Mouse (Mus musculus) A20 (cell line): ENCODE data around the gene Patl1.
"Not testable (repeated sequence)": the region's sequence is repeated elsewhere in the genome, so short reads cannot be mapped to it uniquely, and the experiment has no call there.

Experiments
- DNase-seq: peaks from one replicate; pipeline ENCODE4 v3.0.0-alpha.2; 2011; ENCODE audit warnings: low read depth, low spot score

The Patl1 gene

DNA sequence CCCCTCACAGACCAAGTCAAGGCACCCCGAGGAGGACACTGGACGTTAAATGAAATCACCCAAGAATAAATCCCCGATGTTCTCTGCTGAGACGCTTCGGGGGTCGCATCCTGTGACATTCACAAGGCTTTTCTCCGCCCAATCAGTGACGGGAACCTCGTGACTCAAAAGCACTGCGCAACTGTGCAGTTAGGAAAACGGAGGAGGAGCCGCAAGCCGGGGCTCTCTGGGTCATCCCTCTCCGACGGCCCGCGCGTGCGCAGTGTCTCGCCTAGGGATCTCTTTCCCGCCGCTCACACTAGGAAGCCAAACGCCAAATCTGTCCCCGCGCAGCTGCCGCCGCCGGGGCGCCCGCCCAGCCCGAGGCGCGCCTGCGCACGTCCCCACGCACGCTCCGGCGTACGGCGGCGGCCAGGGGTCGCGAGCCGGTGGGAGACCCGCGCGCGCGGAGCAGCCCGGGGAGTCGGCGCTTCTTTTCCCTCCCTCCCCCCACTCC lies at the start of gene Patl1:
Patl1 (plus strand) TSS at position 363 of the 496 bp plus-strand sequence.
- peak; percentile 99 for DNase-seq

DNA sequence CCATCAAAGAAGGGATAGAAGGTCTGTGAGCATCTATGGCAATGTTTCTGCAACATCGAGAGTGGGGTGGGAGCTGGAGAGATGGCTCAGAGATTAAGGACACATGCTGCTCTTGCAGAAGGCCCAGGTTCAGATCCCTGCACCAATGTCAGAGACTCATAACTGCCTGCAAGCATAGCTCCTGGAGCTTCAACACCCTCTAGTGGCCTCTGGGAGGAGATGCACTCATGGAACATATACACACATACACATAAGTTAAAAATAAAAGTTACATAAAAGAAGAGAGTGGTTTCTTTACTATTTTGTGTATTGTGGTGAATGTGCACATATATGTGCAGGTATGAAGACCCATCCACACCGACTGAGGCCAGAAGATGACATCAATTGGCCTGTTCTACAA lies 44.4 kb upstream of the Patl1 start:
- DNase-seq = peak; percentile 22

DNA sequence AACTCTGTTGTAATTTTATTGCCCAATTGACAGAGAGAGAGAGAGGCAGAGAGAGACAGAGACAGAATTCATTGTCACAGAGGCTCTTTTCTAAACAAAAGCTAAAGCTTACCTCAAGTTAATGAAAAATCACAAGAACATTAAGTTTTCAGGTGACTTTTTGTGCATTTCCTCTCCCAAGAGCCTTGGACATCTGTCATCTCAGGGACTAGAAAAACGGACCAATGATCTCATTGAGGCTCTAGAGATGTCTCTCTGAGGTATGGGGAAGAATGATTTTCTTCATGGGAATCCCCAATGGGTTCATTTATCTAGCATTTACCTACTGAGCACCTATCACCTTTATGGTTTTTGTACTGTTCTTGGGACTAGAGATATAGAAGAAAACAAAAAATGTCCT lies 37.2 kb upstream of the Patl1 start, which contains the start of gene Olfr1419:
Olfr1419 (minus strand) TSS at position 101 of the 400 bp plus-strand sequence.
- no peak for DNase-seq

DNA sequence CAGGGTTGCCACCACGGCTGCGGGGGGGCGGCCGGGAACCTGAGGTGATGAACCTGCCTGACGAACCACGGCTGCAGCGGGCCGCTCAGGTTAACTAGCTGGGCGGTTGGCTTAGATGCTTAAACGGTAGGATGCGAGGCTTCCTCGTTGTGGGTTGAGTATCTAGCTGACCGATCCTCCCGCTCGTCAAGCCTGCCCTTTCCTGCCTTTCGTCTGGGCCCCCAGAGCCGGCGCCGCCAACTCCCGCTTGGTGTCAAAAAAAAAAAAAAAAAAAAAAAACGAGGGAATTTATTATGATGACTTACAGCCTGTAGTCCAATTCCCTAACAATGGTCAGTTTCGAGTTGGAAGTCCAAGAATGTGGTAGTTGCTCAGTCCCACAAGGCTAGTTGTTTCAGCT lies 33.8 kb upstream of the Patl1 start:
- DNase-seq = not testable (repeated sequence)

DNA sequence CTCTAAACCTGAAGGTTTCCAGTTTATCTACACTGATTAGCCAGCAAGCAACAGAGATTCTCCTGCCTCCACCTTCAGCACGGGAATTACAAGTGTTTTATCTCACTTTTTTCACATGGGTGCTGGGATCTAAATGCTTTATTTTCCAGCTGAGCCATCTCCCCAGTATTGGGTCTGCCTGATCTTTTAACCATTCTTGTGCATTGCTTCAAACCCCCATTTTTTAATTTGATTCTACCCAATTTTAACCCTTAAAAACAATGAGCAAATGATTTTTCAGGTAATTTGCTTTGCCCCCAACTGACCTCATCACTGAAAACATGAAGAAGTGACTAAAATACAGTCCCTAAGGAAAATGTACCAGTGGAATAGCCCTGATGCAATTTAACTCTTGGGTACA lies 25.9 kb upstream of the Patl1 start, which contains the start of gene Olfr1420:
Olfr1420 (plus strand) TSS at position 301 of the 400 bp plus-strand sequence.
- DNase-seq = no peak

DNA sequence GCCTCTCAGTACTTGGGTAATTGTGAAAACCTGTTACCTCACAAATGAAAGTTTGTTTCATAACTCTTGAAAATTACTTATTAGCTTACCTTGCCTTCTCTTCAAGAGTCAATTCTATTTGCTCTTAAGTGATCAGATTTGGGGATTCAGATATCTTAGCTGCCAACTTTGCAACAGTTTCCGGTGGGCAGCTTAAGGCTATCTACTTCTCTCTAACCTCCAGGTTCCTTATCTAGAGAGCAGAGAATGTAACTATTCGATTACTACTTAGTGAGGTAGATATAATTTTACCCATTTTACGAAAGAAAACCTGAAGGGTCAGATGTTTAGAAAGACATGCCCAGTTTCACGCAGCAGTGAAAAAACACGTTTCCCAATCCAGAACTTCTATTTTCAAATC lies 1.2 kb upstream of the Patl1 start:
- DNase-seq = peak; percentile 67

DNA sequence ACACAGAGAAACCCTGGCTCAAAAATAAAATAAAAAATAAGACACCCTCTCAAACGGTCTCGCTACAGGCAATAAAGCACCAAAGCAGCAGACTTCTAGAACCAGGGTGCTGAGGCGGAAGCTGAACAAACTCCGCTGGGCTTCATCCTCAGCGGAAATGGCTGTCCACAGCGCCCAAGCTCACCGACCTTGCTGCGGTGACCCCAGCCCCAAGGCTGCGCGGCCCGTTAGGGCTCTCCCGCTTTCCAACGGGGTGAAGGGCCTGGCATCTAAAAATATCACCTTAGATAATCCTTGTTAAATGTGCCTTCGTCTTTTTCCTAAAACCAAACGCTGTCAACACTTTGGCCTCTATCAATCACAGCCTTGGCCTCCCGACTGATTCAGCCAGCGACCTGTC lies 596 bp upstream of the Patl1 start:
- no peak for DNase-seq

DNA sequence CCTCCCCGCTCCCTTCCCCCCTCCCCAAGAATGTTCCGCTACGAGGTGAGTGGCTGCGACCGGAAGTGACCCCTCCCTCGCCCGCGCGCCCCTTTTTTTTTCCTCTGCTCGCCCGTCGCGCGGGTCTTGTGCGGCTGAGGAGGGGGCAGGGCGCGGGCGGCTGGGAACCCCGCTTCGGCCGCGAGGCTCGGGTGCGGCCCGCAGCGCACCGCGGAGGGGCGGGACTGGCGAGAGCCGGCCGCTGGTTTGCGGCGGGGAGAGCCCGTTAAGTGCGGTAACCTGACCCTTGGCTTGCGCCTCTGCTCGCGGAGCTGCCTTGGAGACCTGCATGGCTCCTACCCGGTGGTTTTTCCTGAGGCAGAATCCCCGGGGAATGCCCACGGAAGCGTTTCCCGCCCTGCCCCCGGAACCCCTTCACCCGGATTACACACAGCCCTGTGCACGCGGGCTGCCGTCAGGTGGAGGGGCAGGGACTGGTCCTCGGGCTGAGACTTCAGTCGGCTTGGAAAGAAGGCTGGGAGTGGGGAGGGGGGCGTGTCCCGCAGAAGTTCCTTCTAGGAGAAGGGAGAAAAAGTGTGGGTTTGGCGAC lies 428 bp downstream of the Patl1 start:
- DNase-seq = peak; percentile 61

DNA sequence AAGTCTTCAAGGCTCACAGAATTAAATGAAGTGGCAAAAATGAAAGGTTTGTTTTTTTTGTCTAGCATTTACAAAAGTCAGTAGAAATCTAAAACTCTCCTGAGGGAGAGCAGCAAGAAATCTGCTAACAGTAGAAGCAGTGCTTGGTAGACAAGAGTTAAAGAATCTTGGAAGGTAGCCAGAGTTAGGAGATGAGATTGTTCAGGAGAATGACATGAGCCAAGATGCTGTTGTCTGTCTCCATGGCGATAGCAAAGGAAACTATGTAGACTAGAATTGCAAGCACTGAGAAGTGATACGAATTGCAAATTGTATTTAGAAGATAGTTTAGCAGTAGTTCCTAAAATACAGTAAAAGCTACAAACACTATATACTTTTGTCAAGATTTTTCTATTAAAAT lies 3.6 kb downstream of the Patl1 start:
- DNase-seq = no peak

DNA sequence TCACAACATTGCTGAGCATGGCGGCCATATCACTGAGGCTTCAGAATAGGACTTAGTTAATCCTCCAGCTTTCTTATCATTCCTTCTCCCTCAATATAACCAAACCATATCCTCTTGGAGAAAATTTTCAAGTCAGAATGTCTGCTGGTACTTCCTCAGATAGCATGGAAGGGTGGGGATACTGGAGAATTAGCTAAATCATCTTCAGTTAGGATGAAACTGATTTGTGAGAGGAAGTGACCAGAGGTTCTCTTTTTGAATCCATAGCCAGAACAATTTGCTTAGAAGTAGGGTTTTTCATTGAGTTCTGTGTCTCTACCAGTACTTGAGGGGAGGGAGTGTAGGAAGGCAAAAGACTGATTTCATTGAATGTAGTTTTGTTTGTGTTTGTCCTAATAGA lies 9.9 kb downstream of the Patl1 start:
- DNase-seq = no peak

DNA sequence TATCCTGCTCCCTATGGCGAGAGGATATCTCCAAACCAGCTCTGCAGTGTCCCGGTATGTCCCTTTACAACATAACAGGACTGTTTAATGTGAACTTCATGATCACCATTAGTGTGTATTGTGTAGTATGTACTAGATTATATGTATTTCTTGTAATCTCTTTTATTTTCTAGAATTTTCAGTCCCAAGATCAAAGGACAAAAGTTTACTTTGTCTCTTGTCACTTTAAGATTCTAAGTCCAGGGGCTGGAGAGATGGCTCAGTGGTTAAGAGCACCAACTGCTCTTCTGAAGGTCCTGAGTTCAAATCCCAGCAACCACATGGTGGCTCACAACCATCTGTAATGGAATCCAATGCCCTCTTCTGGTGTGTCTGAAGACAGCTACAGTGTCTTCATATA lies 10.3 kb downstream of the Patl1 start:
- DNase-seq = not testable (repeated sequence)

DNA sequence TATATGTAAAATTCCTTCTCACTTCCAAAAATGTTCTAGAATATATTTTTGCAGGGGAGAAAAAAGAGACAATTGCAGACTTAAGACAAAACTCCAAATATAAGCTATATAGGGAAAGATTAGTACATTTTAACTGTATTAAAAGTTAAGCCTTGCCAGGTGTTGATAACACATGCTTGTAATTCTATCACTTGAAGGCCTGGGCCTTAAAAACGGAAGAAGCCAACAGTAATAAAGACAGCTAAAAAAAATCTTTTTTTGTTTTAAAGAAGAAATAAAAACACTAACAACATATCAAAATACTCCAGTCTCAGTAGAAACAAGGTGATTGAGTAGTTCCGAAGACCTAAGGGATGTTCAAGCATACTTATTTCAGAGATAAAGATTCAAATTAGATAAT lies 14.2 kb downstream of the Patl1 start:
- no peak for DNase-seq

DNA sequence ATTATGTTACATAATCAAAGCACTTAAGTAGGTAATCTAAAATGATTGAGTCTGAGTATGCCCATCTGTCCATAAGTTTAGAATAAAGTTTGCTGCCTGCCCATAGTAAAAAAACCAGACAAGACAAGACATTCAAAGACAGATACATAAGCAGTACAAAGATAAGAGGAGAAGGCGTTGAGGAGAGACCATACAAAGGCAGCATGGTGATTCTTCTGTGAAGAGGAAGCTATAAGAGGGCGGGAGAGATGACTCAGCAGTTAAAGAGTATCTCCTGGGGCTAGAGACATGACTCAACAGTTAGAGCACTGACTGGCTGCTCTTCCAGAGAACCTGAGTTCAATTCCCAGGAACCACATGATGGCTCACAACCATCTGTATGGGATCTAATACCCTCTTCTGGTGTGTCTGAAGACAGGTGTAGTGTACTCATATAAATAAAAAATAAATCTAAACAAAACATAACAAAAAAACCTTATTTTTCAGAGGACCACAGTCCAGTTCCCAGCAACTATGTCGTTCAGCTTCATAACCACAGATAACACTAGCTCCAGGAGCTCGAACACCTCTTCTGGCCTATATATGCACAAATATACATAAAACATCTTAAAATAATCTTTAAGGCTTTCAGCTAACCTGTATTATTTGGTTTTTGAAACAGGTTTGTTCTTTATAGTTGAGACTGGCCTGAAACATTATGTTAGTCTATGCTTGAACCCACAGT lies 16.0 kb downstream of the Patl1 start:
- DNase-seq = no peak

DNA sequence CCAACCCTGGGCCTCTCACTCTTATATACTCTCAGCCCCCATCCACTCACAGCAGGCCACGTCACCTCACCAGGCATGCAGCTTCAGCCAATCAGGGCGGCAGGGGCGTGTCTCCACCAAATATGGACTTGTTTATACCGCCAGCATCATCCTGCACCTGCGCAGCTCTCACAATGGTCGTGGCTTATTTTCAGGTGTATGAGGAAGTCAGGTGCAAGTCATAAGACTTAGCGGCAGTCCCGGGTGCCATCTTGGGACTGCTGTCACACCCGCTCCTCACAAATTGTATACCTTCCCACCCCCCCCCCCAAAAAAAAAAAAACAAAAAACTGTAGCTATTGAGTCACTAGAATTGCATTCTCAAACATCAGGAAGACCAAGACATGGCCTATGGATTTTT lies 34.3 kb downstream of the Patl1 start:
- not testable (repeated sequence) for DNase-seq

DNA sequence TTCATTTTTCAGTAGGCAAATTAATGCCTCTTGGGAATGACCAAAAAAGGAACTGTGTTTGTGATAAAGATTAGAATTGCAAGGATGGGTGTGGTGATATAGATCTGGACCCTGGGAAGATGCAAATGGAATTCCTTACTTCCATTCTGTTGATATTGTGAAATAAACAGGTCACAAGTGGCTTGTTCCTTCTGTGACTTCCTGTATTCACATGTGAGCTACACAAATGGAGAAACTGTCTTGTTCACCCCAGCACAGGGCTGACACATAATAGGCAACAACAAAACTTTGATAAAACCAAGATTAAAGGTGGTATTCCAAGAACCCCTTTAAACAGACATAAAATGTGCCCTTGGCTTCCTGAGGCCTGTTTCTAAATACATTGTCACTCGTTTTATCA lies 37.7 kb downstream of the Patl1 start:
- DNase-seq = no peak

DNA sequence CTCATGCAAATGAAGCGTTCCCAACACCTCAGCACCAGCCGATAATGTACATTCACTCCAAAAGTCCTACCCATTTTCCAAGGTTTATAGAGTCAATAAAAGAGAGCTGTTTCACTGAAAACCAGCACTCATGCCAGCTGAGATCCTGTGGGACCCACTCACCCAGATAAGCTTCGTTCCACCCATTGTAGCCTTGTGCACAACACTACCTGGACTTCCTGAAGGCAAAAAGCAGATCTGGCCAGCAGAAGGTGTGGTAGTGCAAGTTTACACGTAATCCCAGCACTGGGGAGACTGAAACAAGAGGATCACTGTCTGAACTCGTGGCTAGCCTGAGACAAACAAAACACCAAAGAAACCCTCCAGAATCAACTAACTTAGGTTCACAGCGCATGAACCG lies 38.5 kb downstream of the Patl1 start:
- DNase-seq = no peak

DNA sequence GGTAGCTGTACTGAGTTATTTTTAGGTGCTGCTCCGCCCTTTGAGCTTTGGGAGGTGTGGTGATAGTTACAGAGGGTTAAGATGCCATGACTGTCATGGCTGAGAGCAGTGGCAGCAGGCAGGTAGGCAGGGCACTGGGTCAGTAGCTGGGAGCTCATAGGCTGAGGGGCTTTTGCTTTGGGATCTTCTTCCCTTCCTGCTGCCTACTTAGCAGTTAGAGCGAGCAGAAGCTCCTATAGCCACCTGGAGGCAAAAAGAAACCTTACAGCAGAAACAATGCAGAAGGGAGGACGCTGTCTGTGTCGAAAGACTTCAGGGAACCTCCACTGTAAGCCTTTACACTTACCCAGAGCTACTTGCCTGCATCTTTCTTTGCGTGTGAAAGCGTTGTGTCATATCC lies 42.0 kb downstream of the Patl1 start:
- no peak for DNase-seq

DNA sequence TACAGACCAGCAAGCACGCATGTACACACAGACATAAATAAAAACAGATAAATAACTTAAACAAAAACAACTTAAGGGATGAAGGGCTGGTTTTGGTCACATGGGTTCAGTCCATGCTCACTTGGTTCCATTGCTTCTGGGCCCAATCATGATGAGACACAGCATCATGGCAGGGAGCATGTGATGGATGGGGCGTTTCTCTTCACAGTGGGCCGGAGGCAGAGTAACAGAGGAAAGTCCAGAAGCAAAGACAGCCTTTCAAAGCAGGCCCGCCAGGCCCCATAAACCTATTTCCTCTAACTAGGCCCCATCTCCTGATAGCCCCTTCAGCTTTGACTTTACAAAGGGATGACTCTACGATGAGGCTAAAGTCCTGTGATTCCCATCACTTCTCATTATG lies 44.4 kb downstream of the Patl1 start:
- no peak for DNase-seq

DNA sequence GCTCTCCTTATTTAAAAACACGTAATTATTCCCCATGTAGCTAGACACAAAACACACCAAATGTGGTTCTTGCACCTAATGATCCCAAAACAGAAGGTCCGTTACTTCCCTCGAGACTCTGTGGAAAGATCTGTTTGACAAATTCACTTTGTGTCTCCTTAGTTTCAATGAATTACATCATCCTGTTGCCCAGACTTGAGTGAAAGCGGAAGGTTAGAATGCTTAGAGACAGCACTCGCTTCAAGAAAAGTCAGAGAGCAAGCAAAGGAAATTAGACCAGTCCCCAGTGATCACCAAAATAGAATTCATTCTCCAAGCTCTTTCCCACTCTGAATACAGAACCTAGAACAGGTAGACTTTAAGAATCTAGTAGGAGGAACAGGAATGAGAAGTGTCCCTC lies 45.2 kb downstream of the Patl1 start:
- no peak for DNase-seq

DNA sequence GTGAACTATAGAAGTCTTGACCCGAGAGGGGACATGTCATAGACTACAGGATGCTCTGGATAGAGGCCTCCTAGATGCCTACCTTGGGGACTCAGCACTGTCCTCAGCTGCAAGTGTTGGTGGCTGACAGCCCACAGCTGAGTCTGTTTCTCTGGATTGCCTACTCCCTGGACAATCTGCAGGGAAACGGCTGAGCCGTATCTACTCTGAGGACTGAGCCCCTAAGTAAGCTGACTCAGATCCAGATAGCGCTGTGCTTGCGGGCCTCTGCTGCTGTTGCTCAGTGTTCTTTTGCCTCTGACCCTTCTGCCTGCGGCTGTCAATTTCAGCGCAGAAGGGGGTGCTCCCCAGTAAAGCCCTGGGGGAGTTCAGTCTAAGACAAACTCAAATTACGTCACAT lies 45.6 kb downstream of the Patl1 start:
- DNase-seq = no peak

DNA sequence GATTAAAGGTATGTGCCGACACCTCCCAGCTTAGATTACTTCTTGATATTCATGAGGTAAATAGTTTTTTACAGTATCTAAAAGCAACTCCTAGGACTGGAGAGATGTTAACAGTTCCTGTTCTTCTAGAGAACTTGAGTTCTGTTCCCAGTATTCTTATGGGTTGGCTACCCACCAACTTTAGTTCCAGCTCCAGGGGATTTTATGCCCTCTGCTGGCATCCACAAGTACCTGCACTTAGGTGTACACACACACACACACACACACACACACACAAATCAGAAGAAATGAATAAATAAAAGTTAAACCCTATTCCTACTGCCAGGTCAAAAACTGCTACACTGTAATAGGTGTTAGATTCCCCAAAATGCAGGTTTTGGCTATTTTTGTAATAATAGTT lies 52.1 kb downstream of the Patl1 start:
- peak; percentile 22 for DNase-seq

DNA sequence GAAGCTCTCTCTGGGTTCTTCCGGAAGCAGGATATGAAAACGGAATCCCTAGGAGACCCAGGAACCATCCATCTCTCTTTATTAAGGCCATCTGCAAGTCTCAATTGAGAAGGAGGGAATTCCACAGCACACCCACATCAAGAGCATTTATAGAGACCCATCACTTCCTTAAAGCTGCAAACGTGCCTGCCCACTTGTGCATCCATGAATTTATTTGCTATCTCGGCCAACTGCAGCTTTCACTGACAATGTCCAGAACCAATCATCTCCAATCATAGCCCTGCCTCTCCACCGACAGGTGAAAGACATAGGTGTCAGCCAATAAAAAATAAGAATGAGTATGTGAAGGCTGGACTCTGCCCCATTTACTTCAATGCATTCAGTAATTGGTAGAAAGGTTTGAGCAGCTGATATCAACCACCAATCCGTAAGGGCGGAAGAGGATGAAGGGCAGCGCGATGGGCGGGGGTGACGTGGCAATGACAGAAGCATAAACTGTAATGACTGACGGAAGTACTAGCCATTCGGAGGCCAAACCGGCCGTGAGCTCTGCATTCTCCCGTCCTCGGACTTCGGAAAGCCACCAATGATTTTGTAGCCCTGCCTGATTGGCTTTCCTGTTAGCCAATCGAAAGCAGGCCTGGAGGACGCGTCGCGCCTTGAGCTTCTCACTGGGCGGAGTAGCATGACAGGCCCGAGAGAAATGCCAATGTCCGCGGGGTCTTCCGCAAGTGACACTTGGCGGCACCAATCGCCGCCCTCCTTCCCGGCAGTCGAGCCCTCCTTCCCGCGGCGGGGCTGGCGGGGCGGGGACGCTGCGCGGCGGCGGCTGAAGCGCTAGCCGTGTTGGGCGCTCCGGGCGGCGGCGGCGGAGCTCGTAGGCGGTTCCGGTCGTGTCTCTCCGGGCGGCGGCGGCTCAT lies 53.1 kb downstream of the Patl1 start, which contains the start of gene Osbp:
Osbp (plus strand) TSS at position 919 of the 920 bp plus-strand sequence.
- DNase-seq = peak; percentile 100
